Mouse (Mus musculus) adrenal gland (tissue): ENCODE results near the gene Kcnj15.

Experiments used
- intact Hi-C: fragments of 180-260 bp; cut with DNase I; formaldehyde crosslinking; loops from one replicate; pipeline ENCODE4 v1.15.1; 2025

Gene Kcnj15

GRCm38 (mm10) chr16:95244626-95245303, 12.6 kb upstream of the Kcnj15 start:
- intact Hi-C loops = no loop called here

- intact Hi-C loops = no loop called here
Measured at GRCm38 (mm10) chr16:95245499-95245898, 11.9 kb upstream of the Kcnj15 start.

- intact Hi-C loops = no loop called here
Measured at GRCm38 (mm10) chr16:95248646-95249045, 8.7 kb upstream of the Kcnj15 start.

- intact Hi-C loops = no loop called here
Measured at GRCm38 (mm10) chr16:95256648-95257047, 710 bp upstream of the Kcnj15 start.

GRCm38 (mm10) chr16:95258100-95258499, 742 bp downstream of the Kcnj15 start:
- intact Hi-C loops = no loop called here

GRCm38 (mm10) chr16:95259505-95259904, 2.1 kb downstream of the Kcnj15 start:
- intact Hi-C loops = no loop called here

- intact Hi-C loops = no loop called here
Measured at GRCm38 (mm10) chr16:95260693-95261092, 3.3 kb downstream of the Kcnj15 start.

GRCm38 (mm10) chr16:95261807-95262206, 4.4 kb downstream of the Kcnj15 start:
- intact Hi-C loops = no loop called here

- intact Hi-C loops = no loop called here
Measured at GRCm38 (mm10) chr16:95262706-95263363, 5.5 kb downstream of the Kcnj15 start.

GRCm38 (mm10) chr16:95264324-95264723, 7.0 kb downstream of the Kcnj15 start:
- intact Hi-C loops = no loop called here

GRCm38 (mm10) chr16:95267481-95268183, 10.3 kb downstream of the Kcnj15 start:
- intact Hi-C loops = no loop called here

GRCm38 (mm10) chr16:95269610-95270009, 12.3 kb downstream of the Kcnj15 start:
- intact Hi-C loops = no loop called here

- intact Hi-C loops = no loop called here
Measured at GRCm38 (mm10) chr16:95273101-95273500, 15.7 kb downstream of the Kcnj15 start.

GRCm38 (mm10) chr16:95275713-95276502, 18.6 kb downstream of the Kcnj15 start:
- intact Hi-C loops = no loop called here

- intact Hi-C loops = no loop called here
Measured at GRCm38 (mm10) chr16:95279015-95279414, 21.7 kb downstream of the Kcnj15 start.

GRCm38 (mm10) chr16:95280338-95280737, 23.0 kb downstream of the Kcnj15 start:
- intact Hi-C loops = no loop called here

- intact Hi-C loops = no loop called here
Measured at GRCm38 (mm10) chr16:95283369-95283768, 26.0 kb downstream of the Kcnj15 start.

GRCm38 (mm10) chr16:95284085-95284727, 26.8 kb downstream of the Kcnj15 start:
- intact Hi-C loops = no loop called here

GRCm38 (mm10) chr16:95285043-95285442, 27.7 kb downstream of the Kcnj15 start:
- intact Hi-C loops = no loop called here

GRCm38 (mm10) chr16:95285767-95286166, 28.4 kb downstream of the Kcnj15 start:
- intact Hi-C loops = no loop called here

- intact Hi-C loops = no loop called here
Measured at GRCm38 (mm10) chr16:95287656-95288055, 30.3 kb downstream of the Kcnj15 start.
